ENCODE assay signal across 1 mouse cellular context in genomic region chr6:57770467-57771190, GRCm38 (mm10).
TF ChIP-seq lines count a peak whose summit lies in the region.

No protein-coding gene starts in this region.

TF ChIP-seq in MEL, 35 proteins besides CTCF, POLR2A, EP300 and RAD21 (continued from another document):
- TF ChIP-seq USF2 (IDR thresholded peaks at IDR 0.05; ENCODE audit: borderline replicate concordance in 1 of 2, insufficient read depth in 1 of 2, low read depth in 1 of 2, low read length in 2 of 2) (no peak), ELF1 (IDR thresholded peaks at IDR 0.05; ENCODE audit: low read depth, low read length) (0 out of 2 replicates have a peak, but pooled peaks have one; percentile 17), POLR2AphosphoS5 (IDR thresholded peaks at IDR 0.05; ENCODE audit: borderline replicate concordance, low read depth, low read length) (no peak), ZNF384 (IDR thresholded peaks at IDR 0.05; ENCODE audit: low read depth, low read length) (0 out of 2 replicates have a peak, but pooled peaks have one; percentile 30), POLR2AphosphoS2 (IDR thresholded peaks at IDR 0.05; ENCODE audit: low read length) (no peak), TBP (IDR thresholded peaks at IDR 0.05; ENCODE audit: low read depth, low read length) (no peak)
